Mouse (Mus musculus) urinary bladder, postnatal 4 days (tissue): Measurements from ENCODE around the gene Shc4.

ENCODE experiments used
- DNase-seq, 2 experiments: peaks; one replicate each; pipeline ENCODE4 v3.0.0; 2021 to 2022; ENCODE audit warnings: low spot score in 2 of 2

Shc4 gene

DNA sequence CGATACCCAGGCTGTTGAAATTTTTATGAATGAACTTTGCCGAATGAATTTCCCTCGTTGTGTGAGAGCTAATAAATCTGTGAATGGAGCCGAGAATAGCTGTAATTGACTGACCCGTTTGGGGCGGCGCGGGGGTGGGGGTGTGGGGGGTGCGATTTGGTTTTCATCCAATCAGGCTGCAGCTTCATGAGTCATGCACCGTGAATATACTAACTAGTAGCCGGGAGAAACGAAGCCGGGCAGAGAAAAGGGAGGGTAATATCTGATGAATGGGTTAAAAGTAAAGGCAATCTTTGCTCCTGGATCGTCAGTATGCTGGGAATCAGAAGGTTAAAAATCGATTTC lies at the start of gene Shc4:
Shc4 (minus strand) TSS at position 63 of the 345 bp plus-strand sequence.
- DNase-seq: no peak

DNA sequence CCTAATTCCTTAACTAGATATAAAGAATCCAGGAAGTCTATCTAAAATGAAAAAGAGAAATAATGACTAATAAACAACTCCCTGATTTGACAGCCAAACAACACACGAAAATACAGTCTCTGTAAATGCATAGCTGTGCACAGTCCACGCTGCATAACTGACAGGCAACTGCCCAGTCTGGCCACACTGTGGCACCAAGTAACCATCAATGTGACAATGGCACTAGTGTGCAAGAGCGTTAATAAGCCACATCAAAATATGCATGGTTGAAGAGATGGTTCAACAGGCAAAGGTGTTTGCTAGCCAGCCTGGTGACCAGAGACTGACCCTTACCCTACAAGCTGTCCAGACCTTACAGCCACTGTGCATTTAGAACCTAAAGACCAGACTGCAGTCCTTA lies 41.1 kb upstream of the Shc4 start:
- no peak for DNase-seq

DNA sequence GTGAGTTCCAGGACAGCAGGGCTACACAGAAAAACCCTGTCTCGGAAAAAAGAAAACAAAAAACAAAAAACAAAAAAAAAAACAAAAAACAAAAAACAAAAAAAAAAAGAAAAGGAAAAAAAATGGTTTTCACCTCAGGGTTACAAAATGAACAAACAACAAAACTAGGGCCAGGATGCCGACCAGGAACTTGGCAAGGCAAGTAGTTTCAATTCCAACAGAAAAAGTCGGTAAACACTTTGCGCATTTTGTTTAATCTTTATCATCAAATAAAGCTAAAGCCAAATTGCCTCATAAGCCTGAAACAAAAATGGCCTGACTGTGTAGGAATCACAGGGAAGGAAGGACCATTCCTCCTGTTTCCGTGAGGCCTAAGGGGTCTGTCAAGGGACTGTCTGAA lies 40.6 kb upstream of the Shc4 start:
- no peak for DNase-seq

DNA sequence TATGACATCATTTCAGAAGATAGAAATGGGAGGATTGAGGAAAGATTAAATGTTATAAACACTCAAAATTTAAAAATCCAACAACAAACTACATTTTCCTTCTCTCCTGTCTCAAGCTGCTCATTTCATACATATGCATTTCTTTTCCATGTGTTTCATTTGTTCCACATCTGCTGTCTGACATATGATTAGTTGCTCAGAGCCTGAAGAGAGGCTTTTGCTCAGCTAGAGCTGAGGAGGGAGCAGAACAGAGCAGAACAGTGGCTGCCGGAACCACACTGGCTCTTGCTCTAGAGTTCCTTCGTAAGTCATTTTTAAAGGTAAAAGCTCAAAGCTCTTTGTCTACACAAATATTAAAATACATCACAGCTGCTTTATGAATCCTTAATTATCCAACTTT lies 25.4 kb upstream of the Shc4 start:
- no peak for DNase-seq

DNA sequence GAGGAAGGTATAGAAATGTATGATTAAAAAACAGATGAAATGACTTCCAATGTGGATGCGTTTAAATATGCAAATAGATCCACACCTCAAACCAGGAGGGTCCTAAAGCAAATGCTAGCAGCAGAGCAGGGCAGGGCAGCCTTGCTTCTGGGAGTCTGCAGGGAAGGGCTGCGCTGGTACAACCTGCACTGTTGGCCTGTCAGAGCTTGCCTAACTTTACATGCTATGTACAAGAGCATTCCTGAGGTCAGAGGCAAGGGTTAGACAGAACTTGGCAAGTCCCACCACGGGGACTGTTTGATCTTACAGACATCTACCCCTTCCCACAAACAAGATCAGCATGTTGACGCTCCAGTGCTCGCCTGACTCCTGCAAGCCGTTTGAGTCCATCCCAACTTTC lies 15.4 kb upstream of the Shc4 start:
- no peak for DNase-seq

DNA sequence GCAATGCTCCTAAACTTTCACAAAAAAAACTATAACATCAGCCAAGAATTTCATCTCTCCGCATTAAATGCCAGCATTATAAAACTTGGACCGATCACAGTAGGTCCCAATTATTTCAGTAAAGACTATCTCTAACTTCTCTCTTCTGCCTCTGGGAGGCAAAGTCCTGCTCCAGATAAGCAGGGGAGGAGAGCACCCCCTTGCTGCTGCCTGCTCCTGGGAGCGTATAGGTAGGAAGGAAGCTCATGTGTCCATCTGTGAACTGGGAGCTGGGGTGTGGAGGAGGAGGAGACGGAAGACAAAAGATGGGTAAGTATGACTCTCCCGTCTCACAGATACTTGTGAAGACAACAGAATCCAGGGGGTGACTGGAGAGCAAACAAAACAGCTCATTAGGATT lies 14.8 kb upstream of the Shc4 start:
- DNase-seq: no peak

DNA sequence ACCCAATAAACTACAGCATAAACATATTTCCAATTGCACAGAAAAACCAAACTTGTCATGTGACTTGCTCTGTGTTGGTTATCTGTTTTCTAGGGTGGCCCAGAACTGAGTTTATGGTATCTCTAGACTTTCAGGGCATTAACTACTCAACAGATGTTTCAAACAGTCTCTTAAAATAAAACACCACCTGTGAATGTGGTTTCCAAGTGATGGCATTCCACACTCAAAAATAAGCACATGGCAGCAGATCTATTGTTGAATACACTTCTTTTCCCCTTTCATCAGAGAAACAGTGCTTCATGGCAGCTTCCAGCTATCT lies 12.0 kb upstream of the Shc4 start:
- no peak for DNase-seq

DNA sequence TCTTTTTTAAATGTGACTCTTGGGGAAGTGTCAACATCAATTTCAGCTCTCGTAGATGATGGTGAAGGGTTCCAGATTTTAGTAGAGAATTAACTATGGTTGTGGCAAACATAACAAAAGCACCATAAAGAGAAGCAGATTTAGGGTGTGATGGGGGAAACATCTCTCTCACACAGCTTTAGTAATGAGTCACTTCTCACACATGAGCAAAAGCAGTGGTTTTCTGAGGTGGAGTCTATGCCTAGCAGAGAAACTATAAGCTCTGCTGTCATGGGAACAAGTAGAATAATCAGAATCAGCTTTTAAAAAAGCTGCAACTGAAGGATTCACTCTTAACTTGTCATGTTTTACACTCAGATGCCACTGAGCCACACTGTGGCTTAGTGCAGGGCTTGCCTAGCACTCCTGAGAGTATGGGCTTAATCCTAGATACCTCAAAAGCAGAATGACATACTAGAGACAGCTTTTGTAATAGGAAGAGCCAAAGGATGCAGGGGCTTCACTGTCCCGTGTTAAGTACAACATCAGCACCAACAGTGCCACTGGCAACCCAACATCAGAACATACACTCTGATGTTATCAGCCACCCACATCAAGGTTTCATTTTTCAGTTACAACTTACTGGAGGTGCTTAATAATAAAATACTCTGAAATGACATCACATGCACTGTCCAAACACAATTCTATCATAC lies 11.5 kb upstream of the Shc4 start:
- no peak for DNase-seq

DNA sequence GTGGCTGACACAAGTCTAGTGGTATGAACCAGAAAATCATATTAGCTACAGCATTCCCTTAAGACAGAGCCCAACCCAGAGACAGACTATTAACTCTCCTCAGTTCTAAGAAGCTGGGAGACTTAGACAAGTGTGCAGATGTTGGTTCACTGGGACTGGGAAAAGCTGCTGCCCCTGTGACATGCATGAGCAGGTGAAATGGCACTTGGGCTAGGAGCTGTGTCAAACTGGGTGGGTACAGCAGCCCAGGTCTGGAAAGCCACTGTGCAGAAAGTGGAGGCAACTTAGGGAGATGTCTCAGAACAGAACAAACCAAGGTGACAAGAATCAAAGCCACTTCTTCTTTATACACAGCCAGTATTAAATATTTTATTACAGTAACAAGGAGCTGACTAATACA lies 10.8 kb upstream of the Shc4 start:
- DNase-seq: no peak

DNA sequence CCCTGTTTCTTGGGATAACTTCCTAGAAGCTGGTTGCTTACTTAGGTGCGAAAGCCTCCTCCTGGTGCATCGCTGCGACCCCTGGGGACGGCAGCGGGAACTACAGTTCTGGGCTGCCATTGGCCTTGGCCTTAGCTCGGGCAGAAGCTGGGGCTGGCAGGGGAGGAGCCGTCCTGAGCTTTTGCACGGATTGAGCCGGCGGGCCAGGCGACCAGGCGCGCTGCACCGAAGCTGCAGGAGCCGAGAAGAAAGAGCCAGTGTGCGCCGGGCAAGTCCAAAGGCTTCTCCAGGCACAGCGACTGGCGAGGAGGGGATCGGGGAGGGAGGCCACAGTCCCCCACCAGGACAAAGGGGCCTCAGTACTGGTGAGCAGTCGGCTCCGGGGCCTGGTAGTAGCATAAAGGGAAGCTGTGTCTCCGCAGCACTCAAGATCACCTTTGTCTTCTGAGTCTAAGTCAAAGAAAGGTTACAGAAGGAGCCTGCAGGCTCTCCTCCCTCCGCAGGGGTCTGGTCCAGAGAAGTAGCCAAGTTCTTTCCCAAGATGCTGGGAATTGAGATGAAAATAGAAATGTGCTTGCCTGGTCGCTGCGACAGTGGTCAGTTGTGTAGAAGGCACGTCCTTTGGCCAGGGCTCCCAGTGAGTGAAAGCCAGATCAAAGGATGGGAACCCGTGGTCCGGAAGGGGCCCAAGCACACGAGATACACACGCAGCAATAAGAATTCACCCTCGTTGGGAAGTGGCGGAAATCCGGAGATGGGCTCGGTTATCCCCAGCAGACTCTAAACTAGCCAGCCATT lies 8.0 kb upstream of the Shc4 start:
- peak; percentile 91 to 95 for DNase-seq

DNA sequence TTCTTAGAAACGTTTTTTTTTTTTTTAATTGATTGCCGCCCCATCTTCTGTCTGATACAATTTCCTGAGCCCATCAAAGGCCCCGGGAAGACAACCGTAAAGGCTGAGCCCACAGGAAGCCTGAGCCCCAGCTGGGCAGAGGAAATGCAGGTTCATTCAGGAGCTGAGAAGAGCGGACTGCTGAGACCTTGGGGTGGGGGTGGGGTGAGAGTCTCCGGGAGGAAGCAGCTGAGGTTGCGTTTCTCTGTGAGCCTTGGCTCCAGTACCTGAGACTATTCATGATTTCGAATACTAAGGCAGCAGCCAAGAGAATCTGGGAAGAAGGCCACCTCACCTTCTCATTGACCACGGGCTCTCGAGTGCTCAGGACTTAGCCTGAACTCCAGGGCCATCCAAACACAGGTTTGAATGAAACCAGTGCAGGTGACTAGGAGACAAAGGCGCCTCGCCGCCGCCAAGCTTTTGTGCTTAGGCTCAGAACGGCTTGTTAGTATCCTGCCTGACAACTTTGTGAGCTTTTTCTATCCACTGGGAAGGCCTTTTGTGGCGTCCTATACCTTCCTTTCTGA lies 682 bp upstream of the Shc4 start:
- DNase-seq: no peak

DNA sequence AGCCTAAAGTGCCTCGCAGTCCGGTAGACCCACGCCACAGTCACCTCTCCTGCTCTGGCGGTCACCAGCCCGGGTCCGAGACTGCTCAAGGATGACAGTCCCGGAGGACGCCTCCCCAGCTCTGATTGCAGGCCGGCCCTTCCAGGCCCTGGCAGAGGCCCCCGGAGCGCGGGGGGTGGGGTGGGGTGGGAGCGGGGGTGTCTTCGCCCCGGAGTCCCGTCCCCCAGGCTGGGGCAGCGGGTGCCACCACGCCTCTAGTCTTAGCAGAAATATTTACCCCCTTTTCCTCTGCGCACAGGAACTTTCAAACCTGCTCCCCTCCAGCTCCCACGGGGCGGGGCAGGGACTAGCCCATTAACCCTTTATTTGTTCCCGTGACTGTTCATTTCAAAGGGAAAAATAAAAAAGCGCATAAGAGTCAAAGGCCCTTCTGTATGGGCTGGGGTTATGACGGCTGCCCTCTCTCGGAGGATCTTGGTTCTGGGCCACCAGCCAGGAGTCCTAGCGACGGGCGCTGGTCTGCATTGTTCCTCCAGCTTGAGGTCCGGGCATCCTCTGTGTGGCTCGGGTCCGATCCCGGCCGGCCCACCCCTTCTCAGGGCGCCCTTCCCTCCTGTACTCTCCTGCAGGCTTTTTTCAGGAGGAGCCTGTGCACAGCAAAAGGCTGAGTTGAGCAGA lies 401 bp downstream of the Shc4 start:
- DNase-seq: peak in 1 of 2 experiments; percentile 27

DNA sequence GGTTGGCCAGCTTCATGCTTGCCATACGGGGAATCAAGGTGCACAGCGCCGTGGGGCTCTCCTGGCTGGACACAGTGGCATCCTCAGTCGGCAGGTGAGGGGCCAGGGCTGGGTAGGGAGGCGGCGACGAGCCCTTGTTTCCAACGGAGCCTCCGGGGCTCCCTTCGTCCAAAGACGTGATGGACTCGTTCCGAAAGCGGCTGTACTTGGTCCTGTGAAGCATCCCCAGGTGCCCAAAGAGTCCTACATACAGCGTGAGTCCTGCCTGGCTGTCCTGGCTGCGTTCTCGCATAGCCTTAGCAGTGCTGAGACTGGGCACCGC lies 901 bp downstream of the Shc4 start:
- DNase-seq: no peak

DNA sequence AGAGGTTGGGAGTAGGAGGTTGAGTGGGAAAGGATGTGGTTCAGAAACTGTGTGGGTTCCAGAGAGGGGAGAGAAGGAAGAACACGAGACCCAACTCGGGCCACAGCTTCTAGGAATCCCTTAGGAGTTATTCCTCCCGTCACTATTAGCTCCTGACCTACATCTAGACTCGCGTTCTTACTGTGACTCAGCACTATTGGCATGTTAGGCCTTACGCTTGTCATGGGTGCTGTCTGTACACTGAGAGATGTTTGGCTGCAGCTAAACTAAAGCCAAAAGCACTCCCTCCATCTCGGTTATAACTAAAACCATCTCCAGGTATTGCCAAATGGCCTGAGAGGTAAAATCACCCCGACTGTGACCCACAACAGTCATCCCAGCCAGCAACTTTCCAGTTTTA lies 7.3 kb downstream of the Shc4 start:
- no peak for DNase-seq

DNA sequence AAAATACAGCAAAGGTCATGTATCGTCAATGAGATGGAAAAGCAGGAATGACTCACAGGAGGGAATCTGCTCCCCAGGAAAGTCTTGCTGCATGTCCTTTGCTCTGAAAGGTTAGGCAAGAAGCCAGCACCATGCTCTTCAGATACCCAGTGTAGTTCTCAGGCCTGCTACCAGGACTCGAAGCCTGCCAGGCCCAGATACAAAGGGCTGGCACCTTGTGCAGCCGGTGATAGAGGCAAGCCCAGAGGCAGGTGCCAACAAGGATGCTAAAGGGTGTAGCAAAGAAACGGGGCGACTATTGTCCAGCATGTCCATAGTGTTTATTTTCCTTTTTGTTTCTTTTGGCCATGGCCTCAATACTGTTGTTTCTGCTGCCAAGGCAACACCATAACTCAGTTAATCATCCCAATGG lies 17.4 kb downstream of the Shc4 start:
- DNase-seq: no peak

DNA sequence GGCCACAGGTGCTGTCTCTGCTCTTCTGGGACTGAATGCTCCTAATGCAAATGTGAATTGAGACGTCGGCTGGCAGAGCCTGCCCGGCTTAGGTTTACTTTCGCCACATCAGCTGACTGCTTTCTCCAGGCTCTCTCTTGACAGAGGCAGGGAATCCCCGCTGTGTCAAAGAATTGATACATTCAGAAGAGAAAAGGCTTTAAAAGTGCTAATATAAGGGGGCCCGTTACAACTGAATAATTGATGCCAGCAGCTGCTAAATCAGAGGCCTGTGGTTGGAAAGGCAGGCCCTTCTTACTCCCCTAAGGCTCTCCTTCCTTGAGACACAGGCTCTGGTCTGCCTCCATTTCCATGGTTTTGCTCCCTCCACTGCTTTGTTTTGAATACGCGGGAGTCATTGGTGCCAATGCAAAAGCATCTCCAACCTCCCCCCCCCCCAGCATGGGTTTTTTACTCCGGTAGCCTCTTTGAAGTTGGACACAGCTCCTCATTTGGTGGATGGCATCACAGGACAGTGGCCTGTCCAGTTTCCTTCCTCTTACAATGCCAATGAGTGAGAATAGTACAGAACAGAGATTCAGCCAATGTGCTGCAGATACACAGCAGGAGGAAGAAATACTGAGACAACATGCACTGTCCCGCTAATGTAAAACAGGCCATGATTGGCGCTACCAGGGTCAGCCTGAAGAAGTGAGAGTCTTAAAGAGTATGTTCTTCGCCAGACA lies 18.9 kb downstream of the Shc4 start:
- DNase-seq: no peak

DNA sequence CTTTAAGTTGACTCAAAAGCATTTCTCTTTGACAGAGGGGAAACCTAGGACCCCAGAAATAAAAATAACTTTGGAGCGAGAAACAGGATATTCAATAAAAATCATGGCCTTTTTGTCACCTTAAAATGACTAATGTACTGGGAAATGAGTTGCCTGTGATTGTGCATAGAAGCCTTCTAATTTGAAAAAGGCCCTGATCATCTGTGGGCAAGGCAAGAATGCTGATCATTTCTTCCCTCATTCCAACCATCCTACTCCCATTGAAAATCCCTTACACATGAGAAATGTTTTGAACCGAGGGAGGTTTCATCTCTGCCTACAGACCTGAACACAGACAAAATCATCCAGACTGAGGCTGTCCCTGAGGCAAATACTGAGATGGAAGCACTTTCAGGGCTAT lies 21.1 kb downstream of the Shc4 start:
- DNase-seq: no peak

DNA sequence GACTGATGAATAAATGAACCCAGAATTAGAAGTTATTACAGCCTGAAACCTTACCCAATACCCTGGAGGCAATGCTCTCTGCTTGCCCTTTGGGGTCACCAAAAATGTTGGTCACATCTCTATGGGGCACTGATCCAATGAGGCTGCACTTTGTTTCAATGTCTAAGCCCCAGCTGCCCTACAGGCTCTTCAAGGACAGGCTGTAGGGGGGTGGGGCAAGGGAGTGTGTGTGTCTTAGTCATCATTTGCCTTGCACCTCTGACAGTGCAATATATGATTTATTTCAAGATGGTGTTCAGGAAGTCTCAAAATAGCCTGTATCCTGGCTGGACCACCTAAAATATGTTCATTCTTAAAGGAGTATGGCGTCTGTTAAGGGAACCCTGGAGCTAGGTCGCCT lies 22.3 kb downstream of the Shc4 start:
- no peak for DNase-seq

DNA sequence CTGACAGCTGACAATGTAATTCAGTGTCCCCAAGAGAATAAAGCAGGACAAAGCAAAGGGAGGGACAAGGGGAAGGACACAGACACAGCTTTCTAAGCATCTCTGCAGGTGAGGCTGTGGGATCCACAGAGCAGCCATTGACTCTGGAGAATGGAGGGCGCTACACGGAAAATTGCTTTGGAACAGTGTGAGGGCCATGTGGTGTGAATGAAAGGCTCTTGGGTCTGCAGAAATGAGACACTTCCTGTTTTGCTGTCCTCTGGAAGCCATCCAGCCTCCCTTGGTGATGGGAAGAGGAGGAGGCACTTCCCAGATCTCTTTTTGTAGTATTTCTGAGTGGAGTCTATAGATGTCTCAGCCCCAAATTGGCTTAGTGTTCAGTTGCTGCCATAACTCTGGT lies 27.7 kb downstream of the Shc4 start:
- DNase-seq: no peak

DNA sequence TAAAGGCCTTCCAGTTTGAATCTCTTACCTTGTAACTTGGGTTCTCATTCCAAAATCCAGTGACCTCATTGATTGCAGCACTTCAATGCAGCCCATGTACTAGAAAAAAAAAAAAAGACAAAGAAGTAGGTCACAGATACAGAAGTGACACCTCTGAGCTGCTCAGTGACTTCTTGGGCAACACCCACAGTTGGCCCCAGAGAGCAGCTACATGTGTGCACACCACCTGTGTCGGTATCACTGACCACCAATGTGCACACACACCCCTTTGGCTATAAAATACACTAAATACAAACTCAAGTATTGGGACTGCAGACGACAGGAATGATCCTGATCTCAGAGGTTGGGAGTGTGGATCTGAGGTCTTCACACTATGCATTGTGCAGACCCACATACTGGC lies 29.1 kb downstream of the Shc4 start:
- peak in 1 of 2 experiments; percentile 29 for DNase-seq

DNA sequence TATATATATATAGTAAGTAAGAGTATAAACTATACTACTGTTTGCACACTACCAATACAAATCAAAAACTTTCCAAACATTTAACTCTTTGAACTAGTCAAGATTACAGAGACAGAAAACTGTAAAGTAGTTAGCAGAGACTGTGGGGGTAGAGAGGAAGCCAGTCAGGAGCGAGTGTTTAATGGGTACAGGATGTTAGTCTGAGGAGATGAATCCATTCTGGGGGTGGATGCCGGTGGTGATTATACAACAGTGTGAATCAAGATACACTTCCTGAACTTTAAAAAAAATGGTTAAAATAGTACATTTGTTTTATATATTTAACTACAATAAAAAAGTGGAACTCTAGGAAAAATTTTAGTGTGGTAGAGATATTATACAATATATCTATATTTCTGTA lies 31.9 kb downstream of the Shc4 start:
- peak in 1 of 2 experiments; percentile 7 for DNase-seq

DNA sequence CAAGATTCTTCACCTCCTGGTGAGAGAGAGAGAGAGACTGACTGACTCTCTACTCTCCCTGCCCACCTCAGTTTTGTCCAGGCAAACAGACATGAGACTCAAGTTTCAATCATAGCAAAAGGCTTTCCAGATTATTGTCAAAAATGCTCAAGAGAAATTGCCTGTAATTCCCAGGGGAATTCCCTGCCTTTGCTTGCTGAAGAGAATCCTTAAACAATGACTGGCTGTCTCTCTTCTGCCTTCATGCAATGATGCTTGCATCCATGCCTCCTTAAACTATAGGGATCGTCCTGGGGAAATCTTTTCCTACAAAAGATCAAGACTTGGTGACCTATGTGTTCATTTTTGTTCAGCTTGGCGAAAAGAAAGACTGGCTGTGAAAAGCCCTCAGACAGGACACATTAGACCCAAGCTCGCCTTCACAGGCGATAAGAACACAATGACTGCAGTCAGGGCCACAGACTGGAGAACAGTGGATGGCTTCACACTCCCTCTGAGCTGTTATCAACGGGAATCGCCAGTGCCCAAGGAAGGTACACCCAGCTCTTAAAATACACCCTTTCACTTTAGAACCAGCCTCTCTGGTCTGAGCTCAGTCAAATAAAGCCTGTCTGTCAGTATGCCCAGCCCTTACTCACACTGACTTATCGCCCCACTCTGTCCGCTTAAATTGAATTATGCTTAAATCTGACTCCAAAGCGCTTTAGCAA lies 38.4 kb downstream of the Shc4 start:
- DNase-seq: no peak
